Comparison of ENCODE assay signal across 17 mouse cellular contexts in the genomic region with DNA sequence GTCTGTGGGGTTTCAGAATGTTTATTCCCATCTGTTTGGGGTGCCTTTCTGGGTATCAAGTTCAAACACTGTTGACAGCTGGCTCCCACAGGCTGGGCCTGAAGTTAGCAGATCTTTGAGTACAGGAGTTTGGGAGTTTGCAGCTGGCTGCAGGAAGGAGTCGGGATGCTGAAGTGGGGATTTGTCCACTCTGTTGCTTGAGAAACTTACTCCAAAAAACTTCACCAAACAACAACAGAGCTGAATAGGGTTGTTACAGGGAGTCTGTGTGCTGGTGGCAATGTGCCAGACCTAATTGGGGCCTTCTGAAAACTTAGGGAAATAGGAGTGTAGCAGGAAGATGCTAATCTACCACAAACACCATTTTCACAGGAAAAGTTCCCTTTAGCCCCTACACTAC. TPM values are rescaled to one million over a fixed set of nuclear protein-coding genes. Genes with fewer than 3 reads are reported as not detected.
DNase-seq lines count a peak whose midpoint lies in the region; ATAC-seq and TF ChIP-seq lines count a peak whose summit lies in the region.
"Had no signal": no experiment of that assay in that cellular context is flagged by ENCODE, and none has a peak within 500 bp of the region (broad histone marks: within the 10 kb centered on the region; RNA-seq: fewer than 3 reads in every experiment).

No protein-coding gene starts in this region.

- 8% methylated on average over 1 of the region's 1 CpGs for WGBS in forebrain, embryonic 15.5 days
- 43% methylated on average over 1 of the region's 1 CpGs for WGBS in liver, embryonic 12.5 days (ENCODE audit: insufficient replicate concordance)

- peaks cover 10% of the 10 kb centered on the region for H3K4me1 ChIP-seq in forebrain, embryonic 15.5 days
- no peaks in the 10 kb centered on the region for H3K4me1 ChIP-seq in liver, embryonic 12.5 days
- H3K4me1 ChIP-seq: liver, embryonic 13.5 days; neural tube, embryonic 12.5 days had no signal

- peak; percentile 58; the same call in 1 of the 2 replicates for ATAC-seq in forebrain, embryonic 15.5 days (replicated peaks)
- no peak for ATAC-seq in liver, embryonic 12.5 days
- ATAC-seq: midbrain, embryonic 15.5 days had no signal

- no peak overlapping the region for H3K9ac ChIP-seq in forebrain, embryonic 15.5 days (replicated peaks)
- no peak overlapping the region for H3K9ac ChIP-seq in liver, embryonic 12.5 days
- H3K9ac ChIP-seq: embryonic facial prominence, embryonic 15.5 days; liver, embryonic 13.5 days; midbrain, embryonic 15.5 days; neural tube, embryonic 12.5 days had no signal

- no peak overlapping the region for H3K4me3 ChIP-seq in forebrain, embryonic 15.5 days
- H3K4me3 ChIP-seq in liver, embryonic 12.5 days: no peak overlapping the region
- H3K4me3 ChIP-seq: embryonic facial prominence, embryonic 15.5 days; gastrocnemius, adult 2 months; liver, embryonic 13.5 days; midbrain, embryonic 15.5 days; neural tube, embryonic 12.5 days had no signal

- H3K27me3 ChIP-seq in forebrain, embryonic 15.5 days: no peaks in the 10 kb centered on the region
- H3K27me3 ChIP-seq in liver, embryonic 12.5 days (replicated peaks): no peaks in the 10 kb centered on the region
- H3K27me3 ChIP-seq: embryonic facial prominence, embryonic 15.5 days; liver, embryonic 13.5 days; midbrain, embryonic 15.5 days; neural tube, embryonic 12.5 days had no signal

- H3K27ac ChIP-seq in forebrain, embryonic 15.5 days (replicated peaks): no peak overlapping the region
- H3K27ac ChIP-seq in liver, embryonic 12.5 days: no peak overlapping the region
- H3K27ac ChIP-seq: embryonic facial prominence, embryonic 15.5 days; gastrocnemius, adult 2 months; liver, embryonic 13.5 days; midbrain, embryonic 15.5 days; neural tube, embryonic 12.5 days had no signal

- H3K9me3 ChIP-seq in forebrain, embryonic 15.5 days: no peaks in the 10 kb centered on the region
- no peaks in the 10 kb centered on the region for H3K9me3 ChIP-seq in liver, embryonic 12.5 days (replicated peaks)
- H3K9me3 ChIP-seq: embryonic facial prominence, embryonic 15.5 days; liver, embryonic 13.5 days; midbrain, embryonic 15.5 days; neural tube, embryonic 12.5 days had no signal

- peak; percentile 19 for DNase-seq in layer of hippocampus, adult 11-12 months (ENCODE audit: low spot score)
- no peak for DNase-seq in layer of hippocampus, adult 9-10 months (ENCODE audit: low spot score)
- DNase-seq in brain, embryonic 14.5 days (ENCODE audit: low read depth): peak; percentile 89
- peak; percentile 27 to 39 for DNase-seq in layer of hippocampus, postnatal 10 days (ENCODE audit: low spot score in 2 of 2)
- no peak for DNase-seq in thymus, postnatal 10 days (ENCODE audit: low spot score in 2 of 2)
- DNase-seq: adrenal gland, adult 8-10 months; cerebellum, postnatal 36 days; gastrocnemius, adult 2 months; heart, postnatal 36 days; liver, embryonic 13.5 days; lung, postnatal 36 days; thymus, postnatal 25 days had no signal

- no peak overlapping the region for H3K4me2 ChIP-seq in forebrain, embryonic 15.5 days (replicated peaks)
- no peak overlapping the region for H3K4me2 ChIP-seq in liver, embryonic 12.5 days
- H3K4me2 ChIP-seq: embryonic facial prominence, embryonic 15.5 days; liver, embryonic 13.5 days; midbrain, embryonic 15.5 days; neural tube, embryonic 12.5 days had no signal

- no peak for TF ChIP-seq POLR2A in brain, embryonic 14.5 days (IDR thresholded peaks at IDR 0.05; ENCODE audit: borderline replicate concordance, extremely low read depth, insufficient read depth, insufficient read length, poor library complexity, severe bottlenecking)

- no peak for TF ChIP-seq CTCF in brain, embryonic 14.5 days (IDR thresholded peaks at IDR 0.05; ENCODE audit: borderline replicate concordance, extremely low read depth, insufficient read depth, insufficient read length)

- no peaks in the 10 kb centered on the region for H3K36me3 ChIP-seq in forebrain, embryonic 15.5 days
- H3K36me3 ChIP-seq in liver, embryonic 12.5 days: no peaks in the 10 kb centered on the region
- H3K36me3 ChIP-seq: embryonic facial prominence, embryonic 15.5 days; liver, embryonic 13.5 days; midbrain, embryonic 15.5 days; neural tube, embryonic 12.5 days had no signal

RNA-seq across cellular contexts. Expression of gene Ttc29, which starts 51.1 kb away (rescaled TPM):
- polyA plus RNA-seq in brain, embryonic 14.5 days (2012; rRNA removed): 0.53 and 0.59 TPM in 2 replicates
- polyA plus RNA-seq in forebrain, embryonic 15.5 days (2015; fragmentation: Nextera tagmentation; extraction: Ambion mirVana): 0.70 and 1.9 TPM in 2 replicates
- under 1 TPM; 0.50 to 0.98 TPM for total RNA-seq in layer of hippocampus, postnatal 10 days (2021)
- not detected in 2 replicates for polyA plus RNA-seq in liver, embryonic 12.5 days (2016; fragmentation: Nextera tagmentation; extraction: Ambion mirVana)
- total RNA-seq: adrenal gland, adult 8-10 months; gastrocnemius, adult 2 months; heart, postnatal 36 days had no signal
- polyA plus RNA-seq: liver, embryonic 13.5 days; neural tube, embryonic 12.5 days had no signal

Comparison
In these comparisons a context has a peak if more than half of its experiments do, and no peak if none do; other contexts are left out.
1. DNase-seq: peak in layer of hippocampus, adult 11-12 months (single experiment), brain, embryonic 14.5 days (single experiment) and layer of hippocampus, postnatal 10 days (2 of 2); none in layer of hippocampus, adult 9-10 months (single experiment) and thymus, postnatal 10 days (0 of 2).